Mouse (Mus musculus): ENCODE results near the gene Myh7b. TPM values are rescaled to one million over a fixed set of nuclear protein-coding genes. Genes with fewer than 3 reads are reported as not detected.

Myh7b gene
- polyA plus RNA-seq, 1 experiment, result 1.0 TPM

GRCm38 (mm10) chr2:155633731-155634130 is 22.7 kb downstream of the Myh7b start:
- no peak for DNase-seq
- Histone ChIP-seq H3K4me1 (replicated peaks; ENCODE audit: control insufficient read depth, insufficient read depth, low read length) (peaks cover 5% of the 10 kb centered on the region), H3K4me3 (ENCODE audit: control insufficient read depth, insufficient read depth, low read length) (no peak overlapping the region), H3K27ac (ENCODE audit: control insufficient read depth, insufficient read depth, low read length) (no peak overlapping the region), H3K36me3 (ENCODE audit: control insufficient read depth, insufficient read depth, low read length) (peaks cover 47% of the 10 kb centered on the region), H3K27me3 (ENCODE audit: control insufficient read depth, insufficient read depth, low read length) (no peaks in the 10 kb centered on the region; the same call in 1 of the 2 replicates)
- TF ChIP-seq POLR2A (IDR thresholded peaks at IDR 0.05; ENCODE audit: control insufficient read depth, extremely low read depth, insufficient read depth, low read length, poor library complexity) (no peak), CTCF (IDR thresholded peaks at IDR 0.05; ENCODE audit: borderline replicate concordance, control insufficient read depth, extremely low read depth, insufficient read depth, low read length, poor library complexity) (no peak)
- WGBS, result 95% methylated on average over 9 of the region's 9 CpGs

- DNase-seq, result no peak
- WGBS, result 96% methylated on average over 8 of the region's 8 CpGs
- peaks cover 56% of the 10 kb centered on the region for H3K36me3 ChIP-seq (ENCODE audit: control insufficient read depth, insufficient read depth, low read length)
- no peak for TF ChIP-seq POLR2A (IDR thresholded peaks at IDR 0.05; ENCODE audit: control insufficient read depth, extremely low read depth, insufficient read depth, low read length, poor library complexity)
- no peak for TF ChIP-seq CTCF (IDR thresholded peaks at IDR 0.05; ENCODE audit: borderline replicate concordance, control insufficient read depth, extremely low read depth, insufficient read depth, low read length, poor library complexity)
- H3K27me3 ChIP-seq (ENCODE audit: control insufficient read depth, insufficient read depth, low read length), result no peaks in the 10 kb centered on the region; the same call in 1 of the 2 replicates
- no peak overlapping the region for H3K27ac ChIP-seq (ENCODE audit: control insufficient read depth, insufficient read depth, low read length)
- H3K4me1 ChIP-seq (replicated peaks; ENCODE audit: control insufficient read depth, insufficient read depth, low read length), result peaks cover 1% of the 10 kb centered on the region; the same call in 1 of the 2 replicates
- no peak overlapping the region for H3K4me3 ChIP-seq (ENCODE audit: control insufficient read depth, insufficient read depth, low read length)
Observed at GRCm38 (mm10) chr2:155634562-155634961, 23.6 kb downstream of the Myh7b start.

GRCm38 (mm10) chr2:155635961-155636360 is 24.9 kb downstream of the Myh7b start:
- DNase-seq, result no peak
- peaks cover 70% of the 10 kb centered on the region for H3K36me3 ChIP-seq (ENCODE audit: control insufficient read depth, insufficient read depth, low read length)
- no peaks in the 10 kb centered on the region; the same call in 1 of the 2 replicates for H3K27me3 ChIP-seq (ENCODE audit: control insufficient read depth, insufficient read depth, low read length)
- TF ChIP-seq CTCF (IDR thresholded peaks at IDR 0.05; ENCODE audit: borderline replicate concordance, control insufficient read depth, extremely low read depth, insufficient read depth, low read length, poor library complexity) (no peak), POLR2A (IDR thresholded peaks at IDR 0.05; ENCODE audit: control insufficient read depth, extremely low read depth, insufficient read depth, low read length, poor library complexity) (no peak)
- no peaks in the 10 kb centered on the region for H3K4me1 ChIP-seq (replicated peaks; ENCODE audit: control insufficient read depth, insufficient read depth, low read length)
- WGBS, result 98% methylated on average over 8 of the region's 8 CpGs
- H3K27ac ChIP-seq (ENCODE audit: control insufficient read depth, insufficient read depth, low read length), result no peak overlapping the region
- no peak overlapping the region for H3K4me3 ChIP-seq (ENCODE audit: control insufficient read depth, insufficient read depth, low read length)

DNA sequence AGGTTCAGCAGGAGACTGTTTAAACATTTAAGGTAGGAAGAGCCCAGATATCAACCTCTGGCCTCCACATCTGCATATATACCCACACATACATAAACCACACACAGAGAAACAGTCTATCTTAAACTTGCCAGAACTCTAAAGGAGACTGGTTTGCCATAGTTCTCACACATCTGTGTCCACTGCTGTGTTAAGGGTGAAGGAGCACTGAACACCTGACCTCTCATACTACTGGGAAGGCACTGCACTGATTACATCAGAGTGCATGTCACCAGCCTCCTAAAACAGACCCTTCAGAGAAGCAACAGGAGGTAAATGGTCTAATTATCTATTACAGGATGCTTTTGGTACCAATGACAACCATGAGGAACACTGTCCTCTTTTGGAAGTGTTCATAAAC is 25.9 kb downstream of the Myh7b start:
- no peak for TF ChIP-seq CTCF (IDR thresholded peaks at IDR 0.05; ENCODE audit: borderline replicate concordance, control insufficient read depth, extremely low read depth, insufficient read depth, low read length, poor library complexity)

GRCm38 (mm10) chr2:155637411-155637810 is 26.4 kb downstream of the Myh7b start:
- no peak for DNase-seq
- Histone ChIP-seq H3K4me3 (ENCODE audit: control insufficient read depth, insufficient read depth, low read length) (no peak overlapping the region), H3K27ac (ENCODE audit: control insufficient read depth, insufficient read depth, low read length) (no peak overlapping the region), H3K4me1 (replicated peaks; ENCODE audit: control insufficient read depth, insufficient read depth, low read length) (no peaks in the 10 kb centered on the region), H3K27me3 (ENCODE audit: control insufficient read depth, insufficient read depth, low read length) (no peaks in the 10 kb centered on the region), H3K36me3 (ENCODE audit: control insufficient read depth, insufficient read depth, low read length) (peaks cover 84% of the 10 kb centered on the region)
- WGBS, result 90% methylated on average over 4 of the region's 4 CpGs
- no peak for TF ChIP-seq CTCF (IDR thresholded peaks at IDR 0.05; ENCODE audit: borderline replicate concordance, control insufficient read depth, extremely low read depth, insufficient read depth, low read length, poor library complexity)
- TF ChIP-seq POLR2A (IDR thresholded peaks at IDR 0.05; ENCODE audit: control insufficient read depth, extremely low read depth, insufficient read depth, low read length, poor library complexity), result no peak

More for the DNA sequence above, 25.9 kb downstream of the Myh7b start:
- Histone ChIP-seq H3K27me3 (ENCODE audit: control insufficient read depth, insufficient read depth, low read length) (no peaks in the 10 kb centered on the region), H3K27ac (ENCODE audit: control insufficient read depth, insufficient read depth, low read length) (no peak overlapping the region), H3K4me1 (replicated peaks; ENCODE audit: control insufficient read depth, insufficient read depth, low read length) (no peaks in the 10 kb centered on the region), H3K4me3 (ENCODE audit: control insufficient read depth, insufficient read depth, low read length) (no peak overlapping the region), H3K36me3 (ENCODE audit: control insufficient read depth, insufficient read depth, low read length) (peaks cover 79% of the 10 kb centered on the region)
- no peak for DNase-seq

GRCm38 (mm10) chr2:155640656-155641055 is 29.6 kb downstream of the Myh7b start:
- Histone ChIP-seq H3K27ac (ENCODE audit: control insufficient read depth, insufficient read depth, low read length) (no peak overlapping the region), H3K4me3 (ENCODE audit: control insufficient read depth, insufficient read depth, low read length) (no peak overlapping the region), H3K27me3 (ENCODE audit: control insufficient read depth, insufficient read depth, low read length) (no peaks in the 10 kb centered on the region), H3K36me3 (ENCODE audit: control insufficient read depth, insufficient read depth, low read length) (peaks cover 95% of the 10 kb centered on the region), H3K4me1 (replicated peaks; ENCODE audit: control insufficient read depth, insufficient read depth, low read length) (no peaks in the 10 kb centered on the region)
- 96% methylated on average over 6 of the region's 6 CpGs for WGBS
- DNase-seq, result no peak
- no peak for TF ChIP-seq CTCF (IDR thresholded peaks at IDR 0.05; ENCODE audit: borderline replicate concordance, control insufficient read depth, extremely low read depth, insufficient read depth, low read length, poor library complexity)
